Mouse (Mus musculus) ES-E14 (cell line): ENCODE results near the gene Miga2.

ENCODE experiments used
- CHD2 ChIP-seq: IDR thresholded peaks from 2 replicates; pipeline ENCODE4 v1.6.1; 2014; ENCODE audit warnings: mild to moderate bottlenecking, low read depth, low read length, inconsistent platforms
- HCFC1 ChIP-seq: IDR thresholded peaks from 2 replicates; pipeline ENCODE4 v1.6.1; 2012; ENCODE audit warnings: low read length, inconsistent platforms, borderline replicate concordance; ENCODE audit not compliant: insufficient read depth

- TF ChIP-seq HCFC1 (no peak), CHD2 (no peak)
These were observed 38.8 kb downstream of the Miga2 start for GRCm38 (mm10) chr2:30402843-30403242.
